9 mouse cellular contexts compared by ENCODE assay signal in genomic region chr11:24689807-24690333, GRCm38 (mm10).
DNase-seq lines count a peak whose midpoint lies in the region; ATAC-seq and TF ChIP-seq lines count a peak whose summit lies in the region.
"Had no signal": no experiment of that assay in that cellular context is flagged by ENCODE, and none has a peak within 500 bp of the region (broad histone marks: within the 10 kb centered on the region; RNA-seq: fewer than 3 reads in every experiment).

No protein-coding gene starts in this region.

- no peak overlapping the region for H3K9ac ChIP-seq in hindbrain, postnatal 0 days (replicated peaks; ENCODE audit: low read length)
- no peak overlapping the region for H3K9ac ChIP-seq in hindbrain, embryonic 13.5 days
- no peak overlapping the region for H3K9ac ChIP-seq in lung, postnatal 0 days (replicated peaks; ENCODE audit: low read depth)
- H3K9ac ChIP-seq in hindbrain, embryonic 12.5 days: no peak overlapping the region
- H3K9ac ChIP-seq: liver, embryonic 15.5 days had no signal

- H3K9me3 ChIP-seq in hindbrain, postnatal 0 days (ENCODE audit: low read length): no peaks in the 10 kb centered on the region
- H3K9me3 ChIP-seq in hindbrain, embryonic 13.5 days: no peaks in the 10 kb centered on the region
- no peaks in the 10 kb centered on the region for H3K9me3 ChIP-seq in E14TG2a.4 (ENCODE audit: low read length)
- H3K9me3 ChIP-seq in lung, postnatal 0 days (ENCODE audit: low read length): no peaks in the 10 kb centered on the region
- no peaks in the 10 kb centered on the region for H3K9me3 ChIP-seq in hindbrain, embryonic 12.5 days (replicated peaks)
- H3K9me3 ChIP-seq: liver, embryonic 15.5 days had no signal

- no peak overlapping the region for H3K4me3 ChIP-seq in hindbrain, postnatal 0 days (ENCODE audit: low read length)
- no peak overlapping the region for H3K4me3 ChIP-seq in hindbrain, embryonic 13.5 days
- no peak overlapping the region for H3K4me3 ChIP-seq in E14TG2a.4 (replicated peaks; ENCODE audit: low read length)
- H3K4me3 ChIP-seq in lung, postnatal 0 days (ENCODE audit: low read depth, low read length): no peak overlapping the region
- no peak overlapping the region for H3K4me3 ChIP-seq in hindbrain, embryonic 12.5 days
- H3K4me3 ChIP-seq: liver, embryonic 15.5 days had no signal

- ATAC-seq in hindbrain, postnatal 0 days: no peak
- no peak for ATAC-seq in hindbrain, embryonic 13.5 days (ENCODE audit: low FRiP score)
- ATAC-seq in lung, postnatal 0 days: no peak
- ATAC-seq in hindbrain, embryonic 12.5 days (ENCODE audit: low FRiP score): no peak

- H3K4me2 ChIP-seq in hindbrain, postnatal 0 days (ENCODE audit: low read depth, low read length): no peak overlapping the region
- H3K4me2 ChIP-seq in hindbrain, embryonic 13.5 days: no peak overlapping the region
- H3K4me2 ChIP-seq in lung, postnatal 0 days (replicated peaks; ENCODE audit: low read depth, low read length): no peak overlapping the region
- no peak overlapping the region for H3K4me2 ChIP-seq in hindbrain, embryonic 12.5 days (replicated peaks)
- H3K4me2 ChIP-seq: liver, embryonic 15.5 days had no signal

- TF ChIP-seq EP300 in lung, postnatal 0 days (IDR thresholded peaks at IDR 0.05): no peak

- TF ChIP-seq CTCF in hindbrain, postnatal 0 days (IDR thresholded peaks at IDR 0.05; ENCODE audit: low read depth): peak; percentile 36; the same call in 1 of the 2 replicates
- peak; percentile 31 for TF ChIP-seq CTCF in E14TG2a.4 (conservative IDR thresholded peaks at IDR 0.05; ENCODE audit: low read length)
- peak; percentile 49 for TF ChIP-seq CTCF in lung, postnatal 0 days (IDR thresholded peaks at IDR 0.05)

- DNase-seq in hindbrain, postnatal 0 days (ENCODE audit: low spot score): peak; percentile 27
- DNase-seq in adrenal gland, adult 2 months: peak; percentile 68
- peak; percentile 60 for DNase-seq in embryo, embryonic 10.5 days (ENCODE audit: low spot score)
- DNase-seq in lung, postnatal 0 days (ENCODE audit: low spot score): peak; percentile 35
- peak; percentile 33 to 75 for DNase-seq in spleen, postnatal 4 days (ENCODE audit: low spot score in 2 of 2)

- H3K4me1 ChIP-seq in hindbrain, postnatal 0 days (ENCODE audit: insufficient read depth, low read length): no peaks in the 10 kb centered on the region
- peaks cover 8% of the 10 kb centered on the region; the same call in 1 of the 2 replicates for H3K4me1 ChIP-seq in hindbrain, embryonic 13.5 days (replicated peaks)
- no peaks in the 10 kb centered on the region for H3K4me1 ChIP-seq in E14TG2a.4 (replicated peaks; ENCODE audit: low read depth, low read length)
- no peaks in the 10 kb centered on the region for H3K4me1 ChIP-seq in lung, postnatal 0 days (ENCODE audit: insufficient read depth, low read depth, low read length)
- H3K4me1 ChIP-seq in hindbrain, embryonic 12.5 days: 0 out of 2 replicates have a peak, but pooled peaks cover 2% of the 10 kb centered on the region
- H3K4me1 ChIP-seq: liver, embryonic 15.5 days had no signal

- H3K27me3 ChIP-seq in hindbrain, postnatal 0 days (ENCODE audit: insufficient read depth, low read length): no peaks in the 10 kb centered on the region
- no peaks in the 10 kb centered on the region for H3K27me3 ChIP-seq in hindbrain, embryonic 13.5 days
- no peaks in the 10 kb centered on the region for H3K27me3 ChIP-seq in E14TG2a.4 (ENCODE audit: insufficient read depth, low read length)
- H3K27me3 ChIP-seq in lung, postnatal 0 days (replicated peaks; ENCODE audit: insufficient read depth, low read length): no peaks in the 10 kb centered on the region
- no peaks in the 10 kb centered on the region for H3K27me3 ChIP-seq in hindbrain, embryonic 12.5 days
- H3K27me3 ChIP-seq: liver, embryonic 15.5 days had no signal

- no peak overlapping the region for H3K27ac ChIP-seq in hindbrain, postnatal 0 days
- no peak overlapping the region for H3K27ac ChIP-seq in hindbrain, embryonic 13.5 days
- H3K27ac ChIP-seq in lung, postnatal 0 days (ENCODE audit: low read length): no peak overlapping the region
- H3K27ac ChIP-seq in hindbrain, embryonic 12.5 days: no peak overlapping the region
- H3K27ac ChIP-seq: liver, embryonic 15.5 days had no signal

- 53% methylated on average over 7 of the region's 7 CpGs for WGBS in hindbrain, postnatal 0 days
- 48% methylated on average over 7 of the region's 7 CpGs for WGBS in hindbrain, embryonic 13.5 days
- 44% methylated on average over 7 of the region's 7 CpGs for WGBS in lung, postnatal 0 days
- 41% methylated on average over 7 of the region's 7 CpGs for WGBS in hindbrain, embryonic 12.5 days

- H3K36me3 ChIP-seq in hindbrain, postnatal 0 days (ENCODE audit: insufficient read depth, low read length): no peaks in the 10 kb centered on the region
- no peaks in the 10 kb centered on the region for H3K36me3 ChIP-seq in hindbrain, embryonic 13.5 days
- H3K36me3 ChIP-seq in E14TG2a.4 (ENCODE audit: insufficient read depth, low read length): no peaks in the 10 kb centered on the region
- no peaks in the 10 kb centered on the region for H3K36me3 ChIP-seq in lung, postnatal 0 days (ENCODE audit: insufficient read depth, low read length)
- H3K36me3 ChIP-seq in hindbrain, embryonic 12.5 days: no peaks in the 10 kb centered on the region
- H3K36me3 ChIP-seq: liver, embryonic 15.5 days had no signal
